Mouse (Mus musculus) midbrain, embryonic 16.5 days (tissue): Measurements from ENCODE around the gene Mybpc2. TPM values are rescaled to one million over a fixed set of nuclear protein-coding genes. Genes with fewer than 3 reads are reported as not detected.

Experiments used
- ATAC-seq: fragments of 200-750 bp; cut with Nextera tagmentation; 2 replicates; pipeline ENCODE4 v1.8.0; 2017; ENCODE audit warnings: moderate TSS enrichment
- H3K27ac ChIP-seq: fragments of 300-500 bp; sonication (generic); 2 replicates; pipeline ENCODE4 v1.5.1; 2014; ENCODE audit warnings: mild to moderate bottlenecking, low read length, mixed read lengths
- H3K27me3 ChIP-seq: fragments of 300-500 bp; sonication (generic); 2 replicates; pipeline ENCODE4 v1.6.1; 2014; ENCODE audit warnings: low read depth, low read length, mixed read lengths; ENCODE audit not compliant: control insufficient read depth, insufficient read depth
- H3K36me3 ChIP-seq: fragments of 300-500 bp; sonication (generic); 2 replicates; pipeline ENCODE4 v1.6.1; 2014; ENCODE audit warnings: mild to moderate bottlenecking, low read length, moderate library complexity, mixed read lengths; ENCODE audit not compliant: control insufficient read depth, insufficient read depth
- H3K4me1 ChIP-seq: fragments of 300-500 bp; sonication (generic); 2 replicates; pipeline ENCODE4 v1.6.1; 2014; ENCODE audit warnings: mild to moderate bottlenecking, low read length, mixed read lengths; ENCODE audit not compliant: control insufficient read depth, insufficient read depth
- H3K4me2 ChIP-seq: fragments of 300-500 bp; sonication (generic); 2 replicates; pipeline ENCODE4 v1.6.1; 2014; ENCODE audit warnings: mild to moderate bottlenecking, low read length, mixed read lengths
- H3K4me3 ChIP-seq: fragments of 300-500 bp; sonication (generic); 2 replicates; pipeline ENCODE4 v1.5.1; 2014; ENCODE audit warnings: low read depth, mild to moderate bottlenecking, low read length, moderate library complexity, mixed read lengths
- H3K9ac ChIP-seq: fragments of 300-500 bp; sonication (generic); 2 replicates; pipeline ENCODE4 v1.6.1; 2014; ENCODE audit warnings: low read depth, low read length, mixed read lengths
- H3K9me3 ChIP-seq: fragments of 300-500 bp; sonication (generic); replicated peaks from 2 replicates; pipeline ENCODE4 v1.6.1; 2014; ENCODE audit warnings: mild to moderate bottlenecking, low read length, mixed read lengths; ENCODE audit not compliant: control insufficient read depth, poor library complexity, severe bottlenecking
- WGBS: fragments of 180-500 bp; shearing (Covaris S2); extraction: QIAGEN DNeasy Blood & Tissue Kit; methylation state at CpG from one replicate; pipeline ENCODE4 v1.1.7; 2014; 5-methylcytosine and 5-hydroxymethylcytosine counted together
- polyA plus RNA-seq: library from polyadenylated mRNA; unstranded; fragments of >200 nt; fragmentation: Nextera tagmentation; extraction: Ambion mirVana; gene quantifications from 2 replicates; pipeline ENCODE4 v1.2.1, GENCODE M21; 2015

Mybpc2 gene
- polyA plus RNA-seq, 1 experiment from 2014 or later, result 0.16 TPM

DNA sequence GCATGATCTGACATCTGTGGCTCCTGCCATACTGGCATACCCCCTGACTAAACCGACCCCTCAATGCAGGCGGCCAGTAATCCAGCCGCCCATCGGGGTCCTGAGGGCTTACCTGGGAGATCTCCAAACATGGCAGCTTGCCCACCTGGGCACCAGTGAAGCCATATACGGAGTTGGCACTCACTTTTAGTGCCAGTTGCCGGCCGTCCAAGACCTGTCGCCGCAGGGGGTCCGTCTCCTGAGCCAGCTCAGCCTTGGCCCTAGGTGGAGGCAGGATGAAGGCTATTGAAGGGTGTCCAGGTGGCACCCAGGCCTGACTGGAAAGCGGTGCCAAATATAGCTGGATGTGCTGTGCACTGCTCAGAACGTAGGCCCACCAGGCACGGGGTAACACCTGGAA, 13.0 kb upstream of the Mybpc2 start:
- no peak overlapping the region for H3K9ac ChIP-seq
- no peak for ATAC-seq
- H3K36me3 ChIP-seq, result peaks cover 4% of the 10 kb centered on the region; the same call in 1 of the 2 replicates
- H3K27me3 ChIP-seq, result no peaks in the 10 kb centered on the region
- no peaks in the 10 kb centered on the region for H3K9me3 ChIP-seq
- H3K4me1 ChIP-seq, result no peaks in the 10 kb centered on the region
- H3K4me2 ChIP-seq, result no peak overlapping the region
- H3K4me3 ChIP-seq, result no peak overlapping the region
- H3K27ac ChIP-seq, result no peak overlapping the region
- WGBS, result 93% methylated on average over 13 of the region's 13 CpGs

DNA sequence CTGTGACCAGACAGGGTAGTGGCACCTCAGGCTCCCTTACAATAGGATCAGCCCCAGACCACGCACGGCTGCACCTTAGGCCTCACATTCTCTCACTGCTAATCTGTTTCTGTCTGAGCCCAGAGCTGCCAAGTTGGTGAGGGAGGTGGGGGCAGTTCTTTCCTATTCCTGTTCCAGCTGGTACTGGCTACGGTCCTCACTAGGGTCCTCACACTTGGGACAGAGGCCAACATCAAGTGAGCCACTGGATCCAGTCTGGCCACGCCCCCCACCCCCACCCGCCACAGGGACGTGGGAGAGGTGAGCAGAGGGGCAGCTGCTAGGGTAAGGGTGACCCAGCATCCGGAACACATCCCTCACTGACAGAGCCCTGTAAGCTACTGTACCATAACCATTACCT, 12.6 kb upstream of the Mybpc2 start:
- Histone ChIP-seq H3K27ac (no peak overlapping the region), H3K27me3 (no peaks in the 10 kb centered on the region), H3K9ac (no peak overlapping the region), H3K36me3 (peaks cover 4% of the 10 kb centered on the region; the same call in 1 of the 2 replicates), H3K9me3 (no peaks in the 10 kb centered on the region), H3K4me3 (no peak overlapping the region), H3K4me2 (no peak overlapping the region), H3K4me1 (no peaks in the 10 kb centered on the region)
- ATAC-seq, result no peak
- WGBS, result 78% methylated on average over 7 of the region's 7 CpGs

DNA sequence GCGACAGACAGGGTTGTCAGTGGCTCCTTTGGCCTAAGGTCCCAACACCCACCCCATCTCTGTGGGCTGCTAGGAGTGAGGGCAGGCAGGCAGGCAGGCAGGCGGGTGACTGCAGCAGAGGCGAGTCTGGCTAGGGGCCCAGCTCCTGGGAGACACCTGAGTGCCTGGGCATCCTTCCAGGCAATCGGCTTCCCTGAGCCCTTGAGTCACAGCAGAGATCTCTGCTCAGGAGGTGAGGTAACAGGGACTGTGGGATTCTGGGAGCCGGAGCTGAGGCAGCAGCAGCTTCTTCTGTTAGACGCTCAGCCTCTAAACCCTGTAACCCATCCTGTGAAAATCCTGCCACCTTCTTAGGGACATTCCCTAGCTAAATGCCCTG, 12.1 kb upstream of the Mybpc2 start:
- Histone ChIP-seq H3K4me2 (no peak overlapping the region), H3K27ac (no peak overlapping the region), H3K4me3 (no peak overlapping the region), H3K9me3 (no peaks in the 10 kb centered on the region), H3K4me1 (no peaks in the 10 kb centered on the region), H3K27me3 (no peaks in the 10 kb centered on the region), H3K36me3 (peaks cover 4% of the 10 kb centered on the region; the same call in 1 of the 2 replicates), H3K9ac (no peak overlapping the region)
- ATAC-seq, result no peak
- WGBS, result 91% methylated on average over 6 of the region's 6 CpGs

DNA sequence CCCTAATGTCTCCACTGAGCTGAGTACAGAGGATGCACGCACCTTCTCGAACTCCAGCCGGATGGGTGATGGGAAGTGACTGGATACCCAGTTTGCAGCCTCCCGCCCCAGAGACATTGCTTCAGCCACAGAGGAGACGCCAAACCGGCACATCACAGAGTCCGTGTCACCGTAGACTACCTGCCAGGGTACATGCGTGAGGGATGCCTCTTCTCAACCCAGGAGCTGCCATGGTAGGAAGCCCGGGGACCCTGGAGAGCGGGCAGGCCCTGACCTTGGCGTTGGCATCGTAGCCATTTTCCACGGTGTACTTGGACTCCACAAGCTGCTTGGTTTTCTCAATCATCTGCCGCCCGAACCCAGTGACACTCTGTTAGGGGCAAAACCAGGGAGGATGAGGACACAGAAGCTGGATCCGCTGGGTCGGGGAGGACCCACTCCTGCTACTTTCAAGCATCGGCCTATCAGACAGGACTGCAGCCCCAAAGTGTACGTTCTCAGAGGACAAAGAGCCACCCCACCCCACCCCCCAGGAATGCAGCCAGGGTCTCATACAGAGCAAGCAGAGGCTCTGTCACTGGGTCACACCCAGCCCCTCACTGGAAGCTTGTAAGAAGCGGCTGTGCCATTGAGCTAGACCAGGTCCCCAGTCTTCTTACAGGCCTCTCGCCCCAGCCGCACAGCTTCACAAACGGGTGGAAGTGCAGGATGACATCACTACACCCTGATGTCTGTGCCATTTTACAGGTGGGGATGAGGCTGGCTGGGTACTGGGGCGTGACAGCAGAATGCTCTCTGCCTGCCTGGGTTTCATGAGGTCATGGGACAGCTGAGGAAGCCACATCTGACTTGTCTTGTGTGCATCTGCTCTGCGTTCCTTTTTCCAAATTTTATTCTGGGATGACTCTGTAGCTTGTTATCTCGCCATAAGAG, 11.5 kb upstream of the Mybpc2 start:
- no peak for ATAC-seq
- no peaks in the 10 kb centered on the region for H3K27me3 ChIP-seq
- 93% methylated on average over 27 of the region's 27 CpGs for WGBS
- H3K9me3 ChIP-seq, result no peaks in the 10 kb centered on the region
- no peak overlapping the region for H3K4me3 ChIP-seq
- H3K36me3 ChIP-seq, result peaks cover 4% of the 10 kb centered on the region; the same call in 1 of the 2 replicates
- H3K9ac ChIP-seq, result no peak overlapping the region
- H3K27ac ChIP-seq, result no peak overlapping the region
- no peaks in the 10 kb centered on the region for H3K4me1 ChIP-seq
- H3K4me2 ChIP-seq, result no peak overlapping the region

DNA sequence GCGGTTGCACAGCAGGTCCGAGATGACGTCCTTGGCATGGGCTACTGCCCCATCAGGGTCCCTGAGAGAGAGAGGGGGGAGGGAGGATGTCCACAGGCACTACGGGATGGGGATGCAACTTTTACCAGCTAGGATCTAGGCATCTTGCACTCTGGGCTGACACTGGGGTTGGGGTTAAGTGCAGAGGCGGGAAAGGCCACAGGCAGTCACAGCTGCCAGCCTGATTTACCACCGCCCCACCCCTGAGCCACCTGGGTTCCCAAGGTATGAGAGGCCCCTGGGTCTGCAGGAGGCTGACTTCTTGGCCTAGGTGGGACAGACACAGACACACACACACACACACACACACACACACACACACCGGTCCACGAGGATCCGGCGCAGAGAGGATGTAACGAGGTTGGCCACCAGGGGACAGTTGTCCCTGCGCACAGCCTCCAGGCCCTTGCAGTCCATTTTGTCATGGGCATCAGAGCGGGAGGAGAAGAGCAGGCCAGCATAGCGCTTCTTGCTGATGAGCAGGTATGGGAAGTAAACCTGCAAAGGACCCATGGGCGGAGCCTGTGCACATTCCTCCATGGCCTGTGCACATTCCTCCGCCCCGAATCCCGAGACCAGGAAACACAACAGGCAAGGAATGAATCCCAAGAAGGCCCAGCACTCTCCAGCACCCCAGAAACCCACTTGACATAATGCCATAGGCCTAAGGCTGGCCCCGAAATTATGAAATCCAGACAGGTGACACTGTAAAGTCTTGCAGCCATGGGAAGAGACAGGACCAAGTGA, 10.4 kb upstream of the Mybpc2 start:
- no peak for ATAC-seq
- H3K36me3 ChIP-seq, result peaks cover 4% of the 10 kb centered on the region; the same call in 1 of the 2 replicates
- H3K27me3 ChIP-seq, result no peaks in the 10 kb centered on the region
- no peaks in the 10 kb centered on the region for H3K4me1 ChIP-seq
- no peak overlapping the region for H3K4me3 ChIP-seq
- 92% methylated on average over 19 of the region's 19 CpGs for WGBS
- no peak overlapping the region for H3K27ac ChIP-seq
- no peak overlapping the region for H3K4me2 ChIP-seq
- H3K9me3 ChIP-seq, result no peaks in the 10 kb centered on the region
- H3K9ac ChIP-seq, result no peak overlapping the region

DNA sequence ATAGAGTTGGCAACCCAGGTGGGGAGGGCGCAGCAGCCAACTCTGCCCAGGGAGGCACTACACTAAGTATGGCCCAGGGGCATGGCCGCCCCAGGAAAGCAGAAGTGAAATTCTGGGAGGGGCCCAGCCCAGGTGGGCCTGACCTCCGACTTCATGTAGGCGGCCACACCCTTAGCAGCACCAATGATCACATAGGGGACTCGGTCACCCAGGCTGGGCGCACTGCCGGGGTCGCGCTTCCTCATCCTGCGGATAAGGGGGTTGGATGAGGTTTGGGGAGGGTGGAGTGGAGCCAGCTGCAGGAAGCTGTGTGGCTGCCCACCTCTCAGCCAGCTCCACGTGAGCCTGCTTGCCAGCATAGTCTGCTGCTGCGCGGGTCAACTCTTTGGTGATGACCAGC, 9.8 kb upstream of the Mybpc2 start:
- Histone ChIP-seq H3K4me2 (no peak overlapping the region), H3K4me1 (no peaks in the 10 kb centered on the region), H3K9me3 (no peaks in the 10 kb centered on the region), H3K36me3 (peaks cover 4% of the 10 kb centered on the region; the same call in 1 of the 2 replicates), H3K4me3 (no peak overlapping the region), H3K27ac (no peak overlapping the region), H3K9ac (no peak overlapping the region), H3K27me3 (no peaks in the 10 kb centered on the region)
- no peak for ATAC-seq
- 95% methylated on average over 13 of the region's 13 CpGs for WGBS

DNA sequence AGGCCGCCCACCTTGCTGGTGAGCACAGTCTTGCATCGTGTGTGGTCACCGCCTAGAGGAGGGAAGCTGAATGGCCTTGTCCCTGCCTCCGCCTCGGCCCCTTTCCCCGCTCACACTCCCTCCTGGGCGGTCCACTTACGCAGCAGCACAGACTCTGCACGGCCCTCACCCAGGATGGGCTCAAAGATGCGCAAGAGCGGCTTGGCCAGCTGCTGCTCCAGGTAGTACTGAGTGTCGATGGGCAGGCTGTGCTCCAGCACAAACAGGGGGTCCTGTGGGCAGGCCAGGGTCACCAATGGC, 9.2 kb upstream of the Mybpc2 start:
- Histone ChIP-seq H3K4me1 (no peaks in the 10 kb centered on the region), H3K36me3 (peaks cover 4% of the 10 kb centered on the region; the same call in 1 of the 2 replicates), H3K9me3 (no peaks in the 10 kb centered on the region), H3K27me3 (peaks cover 3% of the 10 kb centered on the region; the same call in 1 of the 2 replicates), H3K27ac (no peak overlapping the region), H3K4me3 (no peak overlapping the region), H3K9ac (no peak overlapping the region), H3K4me2 (no peak overlapping the region)
- WGBS, result 80% methylated on average over 12 of the region's 12 CpGs
- no peak for ATAC-seq

DNA sequence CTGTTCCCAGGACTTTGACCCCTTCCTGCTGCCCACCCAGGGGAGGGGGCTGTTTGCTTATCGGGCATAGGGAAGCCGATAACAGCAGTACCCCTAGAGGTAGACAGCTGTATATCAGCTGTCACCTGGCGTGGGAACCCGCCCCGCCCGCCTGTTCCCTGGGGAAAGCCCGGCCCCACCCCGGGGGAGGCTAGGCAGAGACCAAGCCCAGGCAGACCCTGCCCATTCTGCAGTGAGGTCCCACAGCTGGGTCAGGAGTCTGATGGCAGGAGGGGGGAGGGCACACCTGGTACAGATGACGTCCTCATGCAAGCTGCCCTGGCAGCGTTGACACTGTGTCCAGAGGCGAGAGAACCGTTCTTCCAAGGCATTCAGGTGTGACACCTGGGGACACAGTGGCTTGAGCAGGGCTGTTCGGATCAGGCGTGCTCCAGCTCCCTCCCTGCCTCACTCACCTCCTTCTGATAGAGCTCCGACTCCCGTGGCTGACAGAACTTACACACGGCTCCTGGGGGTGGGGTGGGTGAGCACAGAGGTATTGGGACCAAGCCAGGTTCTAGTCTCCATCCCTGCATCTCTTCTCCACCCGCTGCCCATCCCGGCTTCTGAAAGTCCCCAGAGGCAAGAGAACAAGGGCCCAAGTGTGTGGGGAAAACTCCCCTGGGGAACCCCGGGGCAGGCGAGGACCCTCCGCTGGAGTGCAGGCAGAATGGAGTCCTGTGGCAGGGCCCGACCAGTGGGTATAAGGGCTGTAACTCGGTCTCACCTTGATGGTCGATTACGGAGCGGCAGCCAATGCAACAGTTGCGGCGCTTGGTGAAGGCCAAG, 8.7 kb upstream of the Mybpc2 start:
- Histone ChIP-seq H3K9me3 (no peaks in the 10 kb centered on the region), H3K27me3 (peaks cover 5% of the 10 kb centered on the region; the same call in 1 of the 2 replicates), H3K4me2 (no peak overlapping the region), H3K27ac (no peak overlapping the region), H3K4me1 (no peaks in the 10 kb centered on the region), H3K36me3 (peaks cover under 1% of the 10 kb centered on the region; the same call in 1 of the 2 replicates), H3K9ac (no peak overlapping the region), H3K4me3 (no peak overlapping the region)
- 87% methylated on average over 29 of the region's 29 CpGs for WGBS
- no peak for ATAC-seq
